Mouse (Mus musculus): ENCODE results near the gene Hcls1. TPM values are rescaled to one million over a fixed set of nuclear protein-coding genes. Genes with fewer than 3 reads are reported as not detected.

The Hcls1 gene
- total and polyA plus RNA-seq, 2 experiments from 2014 or later = 3.9 to 4.7 TPM

DNA sequence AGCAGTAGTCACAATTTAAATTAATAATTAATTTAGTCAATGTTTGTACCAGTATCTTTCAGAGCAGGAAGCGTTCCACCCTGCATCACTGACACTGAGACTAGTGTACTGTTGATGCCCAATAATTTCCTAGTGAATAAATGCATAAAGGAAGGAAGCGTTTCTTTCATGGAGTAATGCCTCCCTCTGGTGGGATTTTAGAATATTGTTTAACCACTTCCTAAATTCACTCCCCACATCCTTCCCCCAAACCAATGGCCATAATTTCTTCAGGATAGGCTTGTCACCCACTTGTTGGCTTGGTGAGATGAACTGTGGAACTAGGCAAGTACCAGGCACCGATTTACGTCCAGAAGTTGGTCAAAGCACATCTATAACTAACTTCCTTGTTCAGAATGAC is 75.6 kb downstream of the Hcls1 start:
- Histone ChIP-seq H3K9ac (replicated peaks; ENCODE audit: low read depth, low read length) (no peak overlapping the region), H3K27ac (ENCODE audit: low read depth) (peak overlapping the region; percentile 89), H3K4me2 (ENCODE audit: low read depth, low read length) (peak overlapping the region; percentile 97), H3K4me3 (ENCODE audit: low read depth, low read length) (no peak overlapping the region), H3K9me3 (replicated peaks; ENCODE audit: control insufficient read depth, low read length) (no peaks in the 10 kb centered on the region), H3K27me3 (ENCODE audit: control insufficient read depth, insufficient read depth, low read length) (no peaks in the 10 kb centered on the region), H3K4me1 (ENCODE audit: control insufficient read depth, insufficient read depth) (peaks cover 15% of the 10 kb centered on the region), H3K36me3 (replicated peaks; ENCODE audit: control insufficient read depth, insufficient read depth, low read length) (no peaks in the 10 kb centered on the region)
- peak; percentile 68 for TF ChIP-seq CTCF (IDR thresholded peaks at IDR 0.05; ENCODE audit: low read depth)
- TF ChIP-seq EP300 (IDR thresholded peaks at IDR 0.05; ENCODE audit: low read depth) = no peak
- DNase-seq (ENCODE audit: low spot score) (peak; percentile 88), ATAC-seq (ENCODE audit: insufficient read depth, low read depth) (peak; percentile 62)
- 30% methylated on average over 4 of the region's 4 CpGs for WGBS

DNA sequence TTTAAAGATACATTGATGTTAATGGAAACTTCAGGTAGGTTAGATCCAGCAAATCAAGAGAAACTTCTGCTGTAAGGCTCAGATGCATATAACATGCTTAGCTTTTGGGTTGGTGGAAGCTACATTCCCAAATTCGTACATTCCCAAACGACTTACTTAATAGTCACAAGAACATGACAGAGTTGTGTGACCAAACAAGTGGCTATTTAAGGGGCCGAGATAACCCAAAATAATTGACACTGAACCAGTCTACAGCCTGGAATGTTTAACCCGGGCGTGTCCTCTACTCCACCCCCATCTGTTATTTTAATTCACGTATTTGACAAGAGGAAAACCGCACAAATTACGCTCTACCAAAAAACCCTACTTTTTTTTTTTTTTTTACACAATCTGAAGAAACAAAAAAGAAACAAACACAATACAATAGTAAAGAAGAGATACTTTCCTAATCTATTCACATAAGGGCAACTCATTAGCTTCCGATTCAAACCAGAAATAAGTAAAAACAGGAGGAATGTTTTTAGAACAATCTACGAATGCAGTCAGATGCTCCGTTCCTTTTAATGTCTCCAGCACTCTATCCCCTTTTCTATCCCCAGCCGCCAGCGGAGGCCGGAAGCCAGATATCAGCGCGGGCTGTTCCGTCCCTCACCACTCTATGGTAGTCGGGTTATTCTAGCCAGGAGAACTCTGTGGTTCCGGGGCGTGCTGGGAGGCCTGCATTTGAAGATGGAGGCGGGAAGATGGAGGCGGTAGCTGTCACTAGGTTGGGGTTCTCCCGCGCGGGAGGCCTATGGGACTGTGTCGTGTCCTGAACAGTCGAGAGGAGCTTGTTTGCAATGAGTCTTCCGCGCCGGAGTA is 76.5 kb downstream of the Hcls1 start, which contains the start of gene Polq:
TSS of gene Polq (plus strand) at position 726 of the 861 bp plus-strand sequence.
- Histone ChIP-seq H3K4me2 (ENCODE audit: low read depth, low read length) (peak within 1 kb of the TSS; percentile 97), H3K4me3 (ENCODE audit: low read depth, low read length) (peak within 1 kb of the TSS; percentile 85), H3K36me3 (replicated peaks; ENCODE audit: control insufficient read depth, insufficient read depth, low read length) (no peaks in the 10 kb centered on the region), H3K27ac (ENCODE audit: low read depth) (peak within 1 kb of the TSS; percentile 89), H3K4me1 (ENCODE audit: control insufficient read depth, insufficient read depth) (peaks cover 15% of the 10 kb centered on the region), H3K9me3 (replicated peaks; ENCODE audit: control insufficient read depth, low read length) (no peaks in the 10 kb centered on the region), H3K27me3 (ENCODE audit: control insufficient read depth, insufficient read depth, low read length) (no peaks in the 10 kb centered on the region), H3K9ac (replicated peaks; ENCODE audit: low read depth, low read length) (peak within 1 kb of the TSS; percentile 65)
- ATAC-seq (ENCODE audit: insufficient read depth, low read depth) (peak; percentile 97), DNase-seq (ENCODE audit: low spot score) (peak; percentile 93)
- WGBS = 2% methylated on average over 30 of the region's 30 CpGs
- TF ChIP-seq CTCF (IDR thresholded peaks at IDR 0.05; ENCODE audit: low read depth) (0 out of 2 replicates have a peak, but pooled peaks have one; percentile 1), EP300 (IDR thresholded peaks at IDR 0.05; ENCODE audit: low read depth) (peak; percentile 66; the same call in 1 of the 2 replicates)

DNA sequence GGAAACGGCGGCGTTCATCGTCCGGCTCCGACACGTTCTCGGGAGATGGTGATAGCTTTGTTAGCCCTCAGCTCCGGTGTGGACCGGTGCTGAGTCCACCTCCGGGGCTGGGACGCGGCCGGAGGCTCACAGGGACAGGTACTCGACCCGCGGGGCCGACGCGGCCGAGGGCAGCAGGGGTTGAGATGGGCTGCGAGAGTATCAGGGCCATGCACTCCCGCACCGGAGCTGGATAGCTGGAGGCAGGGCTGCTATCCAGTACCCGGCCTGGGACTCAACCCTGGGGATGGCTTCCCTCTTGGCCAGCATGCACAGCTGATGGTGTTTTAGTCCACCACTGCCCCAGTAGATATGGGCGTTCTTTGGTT is 77.1 kb downstream of the Hcls1 start:
- no peak for TF ChIP-seq EP300 (IDR thresholded peaks at IDR 0.05; ENCODE audit: low read depth)
- TF ChIP-seq CTCF (IDR thresholded peaks at IDR 0.05; ENCODE audit: low read depth) = no peak
- H3K36me3 ChIP-seq (replicated peaks; ENCODE audit: control insufficient read depth, insufficient read depth, low read length) = no peaks in the 10 kb centered on the region
- under 1% methylated on average over 26 of the region's 26 CpGs for WGBS
- H3K27ac ChIP-seq (ENCODE audit: low read depth) = no peak overlapping the region
- DNase-seq (ENCODE audit: low spot score) = no peak
- ATAC-seq (ENCODE audit: insufficient read depth, low read depth) = peak; percentile 9; the same call in 1 of the 2 replicates
- no peaks in the 10 kb centered on the region for H3K27me3 ChIP-seq (ENCODE audit: control insufficient read depth, insufficient read depth, low read length)
- peaks cover 15% of the 10 kb centered on the region for H3K4me1 ChIP-seq (ENCODE audit: control insufficient read depth, insufficient read depth)
- H3K9me3 ChIP-seq (replicated peaks; ENCODE audit: control insufficient read depth, low read length) = no peaks in the 10 kb centered on the region
- peak overlapping the region; percentile 65 for H3K9ac ChIP-seq (replicated peaks; ENCODE audit: low read depth, low read length)
- H3K4me2 ChIP-seq (ENCODE audit: low read depth, low read length) = peak overlapping the region; percentile 97
- H3K4me3 ChIP-seq (ENCODE audit: low read depth, low read length) = peak overlapping the region; percentile 85

DNA sequence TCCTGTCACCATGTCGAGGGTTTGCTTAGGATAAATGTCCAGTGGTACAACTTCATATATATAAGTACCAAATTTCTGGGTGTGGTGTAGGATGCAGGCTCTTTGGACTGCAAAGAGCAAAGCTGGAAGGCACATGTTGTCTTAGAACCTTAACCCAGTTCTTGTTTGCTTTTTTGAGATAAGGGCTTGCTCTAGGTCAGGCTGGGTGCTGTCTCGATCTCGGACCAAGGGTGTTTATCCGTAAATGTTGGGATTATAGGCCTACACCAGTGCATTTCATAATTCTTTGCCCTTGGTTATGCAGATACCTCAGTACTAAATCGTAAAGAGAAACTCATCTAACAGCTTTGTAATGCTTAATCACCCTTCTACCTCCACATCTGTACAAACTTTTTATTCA is 77.6 kb downstream of the Hcls1 start:
- H3K9me3 ChIP-seq (replicated peaks; ENCODE audit: control insufficient read depth, low read length) = no peaks in the 10 kb centered on the region
- peaks cover 15% of the 10 kb centered on the region for H3K4me1 ChIP-seq (ENCODE audit: control insufficient read depth, insufficient read depth)
- 54% methylated on average over 5 of the region's 5 CpGs for WGBS
- H3K9ac ChIP-seq (replicated peaks; ENCODE audit: low read depth, low read length) = peak overlapping the region; percentile 65
- no peak overlapping the region for H3K27ac ChIP-seq (ENCODE audit: low read depth)
- ATAC-seq (ENCODE audit: insufficient read depth, low read depth) (no peak), DNase-seq (ENCODE audit: low spot score) (no peak)
- no peaks in the 10 kb centered on the region for H3K27me3 ChIP-seq (ENCODE audit: control insufficient read depth, insufficient read depth, low read length)
- H3K36me3 ChIP-seq (replicated peaks; ENCODE audit: control insufficient read depth, insufficient read depth, low read length) = no peaks in the 10 kb centered on the region
- H3K4me3 ChIP-seq (ENCODE audit: low read depth, low read length) = peak overlapping the region; percentile 85
- peak overlapping the region; percentile 97 for H3K4me2 ChIP-seq (ENCODE audit: low read depth, low read length)
- no peak for TF ChIP-seq EP300 (IDR thresholded peaks at IDR 0.05; ENCODE audit: low read depth)
- TF ChIP-seq CTCF (IDR thresholded peaks at IDR 0.05; ENCODE audit: low read depth) = no peak

Other genes with a start within 250 kb of the Hcls1 start
- gene Ildr1, start 241.0 kb upstream of the Hcls1 start, total RNA-seq (2014; rRNA removed; ENCODE audit: low replicate concordance) = 4.4 TPM in 1 of 2 replicates, not detected in the other
- 0.14 TPM in 1 of 2 replicates, not detected in the other for gene Ildr1, start 241.0 kb upstream of the Hcls1 start, polyA plus RNA-seq (2015; fragmentation: Nextera tagmentation; extraction: Ambion mirVana)
- 1.5 and 2.1 TPM in 2 replicates for gene Slc15a2, start 150.0 kb upstream of the Hcls1 start, total RNA-seq (2014; rRNA removed; ENCODE audit: low replicate concordance)
- gene Slc15a2, start 150.0 kb upstream of the Hcls1 start, polyA plus RNA-seq (2015; fragmentation: Nextera tagmentation; extraction: Ambion mirVana) = 0.71 and 2.0 TPM in 2 replicates
- 4.1 and 7.9 TPM in 2 replicates for gene Iqcb1, start 106.6 kb upstream of the Hcls1 start, total RNA-seq (2014; rRNA removed; ENCODE audit: low replicate concordance)
- gene Iqcb1, start 106.6 kb upstream of the Hcls1 start, polyA plus RNA-seq (2015; fragmentation: Nextera tagmentation; extraction: Ambion mirVana) = 14.9 TPM in 2 replicates
- gene Eaf2, start 60.0 kb upstream of the Hcls1 start, total RNA-seq (2014; rRNA removed; ENCODE audit: low replicate concordance) = not detected in 2 replicates
- gene Eaf2, start 60.0 kb upstream of the Hcls1 start, polyA plus RNA-seq (2015; fragmentation: Nextera tagmentation; extraction: Ambion mirVana) = 0.34 and 0.40 TPM in 2 replicates
- 22.5 and 34.2 TPM in 2 replicates for gene Golgb1, start 59.8 kb upstream of the Hcls1 start, total RNA-seq (2014; rRNA removed; ENCODE audit: low replicate concordance)
- 47.3 and 55.5 TPM in 2 replicates for gene Golgb1, start 59.8 kb upstream of the Hcls1 start, polyA plus RNA-seq (2015; fragmentation: Nextera tagmentation; extraction: Ambion mirVana)
- gene Fbxo40, start 55.5 kb downstream of the Hcls1 start, total RNA-seq (2014; rRNA removed; ENCODE audit: low replicate concordance) = 64.8 and 86.4 TPM in 2 replicates
- gene Fbxo40, start 55.5 kb downstream of the Hcls1 start, polyA plus RNA-seq (2015; fragmentation: Nextera tagmentation; extraction: Ambion mirVana) = 16.9 and 19.4 TPM in 2 replicates
- 4.8 and 6.9 TPM in 2 replicates for gene Polq, start 76.8 kb downstream of the Hcls1 start, total RNA-seq (2014; rRNA removed; ENCODE audit: low replicate concordance)
- 0.87 and 0.97 TPM in 2 replicates for gene Polq, start 76.8 kb downstream of the Hcls1 start, polyA plus RNA-seq (2015; fragmentation: Nextera tagmentation; extraction: Ambion mirVana)

Measured in heart, postnatal 0 days (tissue).